Mouse (Mus musculus) lung, postnatal 25 days (tissue): ENCODE results near the gene Sbds.

Source experiments
- DNase-seq: peaks from one replicate; pipeline ENCODE4 v3.0.0; 2022; ENCODE audit warnings: low spot score

The Sbds gene

DNA sequence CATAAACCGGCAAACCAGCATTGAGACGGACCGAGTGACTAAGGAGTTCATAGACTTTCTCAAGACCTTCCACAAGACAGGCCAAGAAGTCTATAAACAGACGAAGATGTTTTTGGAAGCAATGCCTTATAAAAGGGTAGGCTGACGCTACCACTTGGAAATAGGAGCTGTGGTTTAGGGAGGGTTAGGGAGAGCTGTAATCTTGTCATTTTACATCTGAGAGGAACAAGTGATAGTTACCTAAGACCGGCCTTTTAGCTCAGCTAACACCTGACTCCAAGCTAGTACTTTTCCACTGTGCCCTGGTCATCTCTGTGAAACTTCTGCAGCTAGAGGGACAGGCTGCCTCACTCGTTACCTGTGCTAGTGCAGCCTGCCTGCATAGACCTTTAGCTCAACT lies 57.3 kb downstream of the Sbds start:
- no peak for DNase-seq

DNA sequence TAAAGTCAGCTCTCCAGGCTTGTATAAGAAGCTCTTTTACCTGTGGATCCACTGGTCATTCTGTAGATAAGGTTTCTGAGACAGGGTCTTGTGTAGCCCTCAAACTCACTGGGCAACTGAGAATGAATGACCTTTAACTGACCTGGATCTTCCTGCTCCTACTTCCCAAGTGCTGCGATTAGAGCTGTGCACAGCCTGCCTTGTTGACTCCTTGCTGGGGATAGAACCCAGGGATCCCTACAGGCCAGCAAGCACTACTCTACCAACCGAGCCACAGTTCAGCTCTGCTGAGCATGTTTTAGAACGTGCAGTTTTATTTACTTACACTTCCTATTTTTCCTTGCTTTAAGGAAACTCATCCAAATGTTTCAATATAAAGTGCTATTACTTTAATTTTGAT lies 57.9 kb downstream of the Sbds start:
- no peak for DNase-seq

DNA sequence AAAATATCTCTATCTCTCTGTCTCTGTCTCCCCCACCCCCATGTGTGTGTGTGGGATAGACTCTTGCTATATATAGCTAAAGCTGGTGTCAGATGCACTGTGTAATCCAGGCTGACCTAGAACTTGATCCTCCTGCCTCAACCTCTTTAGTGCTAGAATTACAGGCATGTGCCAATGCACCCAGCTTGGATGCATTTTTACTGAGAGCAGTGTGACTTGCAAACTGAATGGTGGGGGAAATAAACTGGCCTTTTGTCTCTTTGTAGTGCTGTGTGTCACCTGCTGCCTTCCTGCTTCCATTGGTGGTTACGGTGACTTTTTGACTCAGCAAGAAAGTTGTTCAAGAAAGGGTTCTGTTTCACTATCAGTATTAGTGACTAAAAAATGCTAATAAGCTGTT lies 59.0 kb downstream of the Sbds start:
- DNase-seq, result no peak
